Mouse (Mus musculus) small intestine, adult 2 months (tissue): ENCODE measurements around the gene Apba2.

Source experiments
- CTCF ChIP-seq: fragments of 200-500 bp; IDR thresholded peaks from 2 replicates; pipeline ENCODE4 v1.5.1; 2012; ENCODE audit warnings: low read depth, mild to moderate bottlenecking, control low read depth, inconsistent platforms, low read length, moderate library complexity, mixed read lengths; ENCODE audit not compliant: insufficient replicate concordance, insufficient read length; ENCODE audit errors: extremely low read depth
- POLR2A ChIP-seq: fragments of 200-500 bp; IDR thresholded peaks from 2 replicates; pipeline ENCODE4 v1.6.1; 2012; ENCODE audit warnings: low read depth, mild to moderate bottlenecking, control low read depth, inconsistent platforms, low read length, moderate library complexity

GRCm38 (mm10) chr7:64580293-64580692 lies 78.8 kb downstream of the Apba2 start:
- no peak for TF ChIP-seq POLR2A
- no peak for TF ChIP-seq CTCF
